Mouse (Mus musculus): ENCODE measurements around the gene Kcnh8.

Kcnh8 gene

GRCm38 (mm10) chr17:52829678-52830077 lies 227.2 kb downstream of the Kcnh8 start:
- DNase-seq (ENCODE audit: low spot score) = no peak

GRCm38 (mm10) chr17:52873195-52873594 lies 270.7 kb downstream of the Kcnh8 start:
- DNase-seq (ENCODE audit: low spot score) = no peak

GRCm38 (mm10) chr17:52878964-52879363 lies 276.5 kb downstream of the Kcnh8 start:
- no peak for DNase-seq (ENCODE audit: low spot score)

DNA sequence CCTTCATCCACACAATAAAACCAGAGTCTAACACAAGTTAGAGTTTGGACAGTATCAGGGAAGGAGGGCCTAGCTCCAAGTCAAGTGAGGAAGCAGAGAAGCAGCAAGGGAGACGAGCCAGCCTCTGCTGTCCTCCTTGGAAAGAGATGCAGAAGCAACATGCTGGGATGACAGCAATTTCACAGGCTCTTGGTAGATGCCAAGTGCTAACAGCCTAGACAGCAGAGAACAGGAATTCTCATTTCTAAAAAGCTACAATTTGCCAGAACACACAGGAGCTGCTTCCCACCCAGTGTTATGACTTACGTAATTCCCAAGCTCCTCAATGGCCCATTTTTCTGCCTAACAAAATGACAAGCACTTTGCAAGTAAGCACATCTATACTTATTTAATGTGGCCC lies 277.5 kb downstream of the Kcnh8 start:
- DNase-seq (ENCODE audit: low spot score) = no peak

DNA sequence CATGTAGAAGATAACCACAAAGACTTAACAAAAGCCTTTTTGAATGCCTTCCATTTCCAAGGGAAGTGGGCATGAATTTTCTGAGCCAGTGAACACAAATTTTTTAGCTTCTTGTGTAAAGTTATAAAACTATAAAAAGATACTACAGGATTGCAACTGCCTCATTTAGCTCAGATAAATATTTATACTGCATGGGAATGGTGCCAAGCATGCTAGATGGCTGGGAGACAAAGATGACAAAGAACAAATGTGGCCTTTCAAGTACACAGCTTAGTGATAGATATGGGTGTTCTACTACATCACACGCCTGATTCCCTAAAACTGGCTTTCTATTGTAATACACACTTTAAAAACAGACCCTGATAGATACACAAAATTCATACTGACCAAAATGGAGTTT lies 282.7 kb downstream of the Kcnh8 start:
- no peak for DNase-seq (ENCODE audit: low spot score)

DNA sequence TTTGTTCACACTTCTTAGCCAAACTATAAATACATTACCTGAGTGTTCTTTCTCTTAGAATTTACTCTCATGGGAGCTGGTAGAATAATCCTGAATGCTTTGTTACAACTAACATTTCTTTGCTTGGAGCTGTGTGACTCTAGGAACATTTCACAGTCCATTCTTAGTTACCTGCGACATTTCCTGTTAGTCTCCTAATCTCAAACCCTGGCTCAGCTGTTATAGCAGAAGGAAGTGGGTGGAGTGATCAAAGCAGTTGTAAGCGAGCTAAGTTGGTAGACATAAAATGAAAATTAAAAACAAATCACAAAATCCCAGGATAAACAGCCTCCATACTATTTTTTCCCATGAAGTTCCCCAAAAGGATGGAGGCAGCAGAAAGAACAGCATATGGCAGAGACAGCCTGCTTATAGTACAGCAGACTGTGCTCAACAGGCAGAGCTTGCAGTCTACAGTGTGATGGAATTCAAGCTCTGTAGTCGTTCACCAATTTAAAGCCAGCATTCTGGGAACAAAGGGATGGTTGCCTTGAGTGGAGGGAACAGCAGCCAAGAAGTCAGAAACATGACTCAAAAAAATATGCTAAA lies 318.1 kb downstream of the Kcnh8 start:
- DNase-seq (ENCODE audit: low spot score) = no peak

- no peak for DNase-seq (ENCODE audit: low spot score)
Measured at GRCm38 (mm10) chr17:52943966-52944365, 341.5 kb downstream of the Kcnh8 start.

DNA sequence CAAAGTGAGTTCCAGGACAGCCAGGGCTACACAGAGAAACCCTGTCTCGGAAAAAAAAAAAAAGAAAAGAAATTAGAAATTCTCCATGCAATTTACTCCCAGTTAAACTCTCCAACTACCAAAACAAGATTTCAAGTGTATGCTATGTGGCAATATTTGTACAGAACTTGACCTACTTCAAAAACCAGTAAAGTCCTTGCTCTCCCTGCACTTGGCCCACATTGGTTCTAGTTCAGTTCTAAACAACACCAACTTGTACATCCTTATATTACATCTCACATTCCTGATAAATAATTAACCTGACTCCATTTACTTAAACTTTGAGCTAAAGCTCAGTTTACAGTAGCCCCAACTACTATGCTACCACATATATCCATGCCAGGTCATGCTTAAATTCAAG lies 370.2 kb downstream of the Kcnh8 start:
- no peak for DNase-seq (ENCODE audit: low spot score)

DNA sequence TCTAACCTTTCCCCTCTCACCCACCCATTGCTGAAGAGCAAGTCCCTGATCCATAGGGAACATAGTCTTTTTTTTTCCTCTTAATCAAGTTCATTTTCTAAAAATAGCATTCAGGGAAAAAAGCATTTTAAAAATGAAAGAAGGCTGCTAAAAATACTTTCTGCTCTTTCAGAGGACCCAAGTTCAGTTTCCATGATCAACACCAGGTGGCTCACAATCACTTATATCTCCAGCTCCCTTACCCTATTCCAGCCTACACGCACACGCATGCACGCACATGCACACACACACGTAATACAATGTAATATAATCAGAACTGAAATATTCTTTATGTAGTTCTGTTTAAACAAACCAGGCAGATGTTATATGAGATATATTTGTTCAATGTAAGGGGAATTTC lies 378.4 kb downstream of the Kcnh8 start:
- no peak for DNase-seq (ENCODE audit: low spot score)
